Mouse (Mus musculus) cerebellum, postnatal 25 days (tissue): ENCODE data around the gene Wars2.
A peak's percentile ranks its signal among the peaks of the same experiment; 100 is the strongest.

Experiments used
- DNase-seq, 2 experiments: peaks; one replicate each; pipeline ENCODE4 v3.0.0; 2021; ENCODE audit warnings: mixed read lengths in 2 of 2

The Wars2 gene

GRCm38 (mm10) chr3:99248831-99249550 lies 108.1 kb downstream of the Wars2 start:
- DNase-seq: no peak

- DNase-seq: no peak
These were observed 108.6 kb downstream of the Wars2 start for GRCm38 (mm10) chr3:99249551-99249870.

GRCm38 (mm10) chr3:99249906-99250305 lies 109.0 kb downstream of the Wars2 start:
- no peak for DNase-seq

- DNase-seq: no peak
These were observed 110.7 kb downstream of the Wars2 start for GRCm38 (mm10) chr3:99251271-99252165.

GRCm38 (mm10) chr3:99252461-99253091 lies 111.7 kb downstream of the Wars2 start:
- DNase-seq: no peak

- no peak for DNase-seq
These were observed 112.2 kb downstream of the Wars2 start for GRCm38 (mm10) chr3:99253092-99253488.

GRCm38 (mm10) chr3:99253497-99254451 lies 112.9 kb downstream of the Wars2 start:
- peak; percentile 35 to 50 for DNase-seq

GRCm38 (mm10) chr3:99254559-99255151 lies 113.8 kb downstream of the Wars2 start:
- DNase-seq: no peak

GRCm38 (mm10) chr3:99255411-99256365 lies 114.8 kb downstream of the Wars2 start:
- DNase-seq: no peak

- DNase-seq: no peak
These were observed 115.5 kb downstream of the Wars2 start for GRCm38 (mm10) chr3:99256366-99256750.

- DNase-seq: no peak
These were observed 115.9 kb downstream of the Wars2 start for GRCm38 (mm10) chr3:99256766-99257165.

GRCm38 (mm10) chr3:99257586-99258577 lies 117.0 kb downstream of the Wars2 start:
- no peak for DNase-seq

GRCm38 (mm10) chr3:99259741-99260270 lies 118.9 kb downstream of the Wars2 start:
- DNase-seq: no peak

- DNase-seq: no peak
These were observed 119.5 kb downstream of the Wars2 start for GRCm38 (mm10) chr3:99260395-99260794.

- DNase-seq: no peak
These were observed 120.5 kb downstream of the Wars2 start for GRCm38 (mm10) chr3:99261371-99261791.

- DNase-seq: no peak
These were observed 121.1 kb downstream of the Wars2 start for GRCm38 (mm10) chr3:99261986-99262385.

GRCm38 (mm10) chr3:99263471-99263903 lies 122.6 kb downstream of the Wars2 start:
- DNase-seq: no peak

- no peak for DNase-seq
These were observed 123.8 kb downstream of the Wars2 start for GRCm38 (mm10) chr3:99264695-99265094.

GRCm38 (mm10) chr3:99266752-99267303 lies 126.0 kb downstream of the Wars2 start:
- DNase-seq: no peak
